ENCODE assay signal across 8 mouse cellular contexts in genomic region chr8:107150057-107150403, GRCm38 (mm10). TPM values are rescaled to one million over a fixed set of nuclear protein-coding genes. Genes with fewer than 3 reads are reported as not detected.
DNase-seq lines count a peak whose midpoint lies in the region; ATAC-seq and TF ChIP-seq lines count a peak whose summit lies in the region.

No protein-coding gene starts in this region.

- H3K36me3 ChIP-seq in E14TG2a.4 (ENCODE audit: insufficient read depth, low read length): peaks cover 25% of the 10 kb centered on the region
- H3K36me3 ChIP-seq in forebrain, embryonic 16.5 days (ENCODE audit: control insufficient read depth, insufficient read depth): peaks cover 3% of the 10 kb centered on the region; the same call in 1 of the 2 replicates

- peak overlapping the region; percentile 80 for H3K4me2 ChIP-seq in forebrain, embryonic 16.5 days (ENCODE audit: low read length)

- no peaks in the 10 kb centered on the region for H3K9me3 ChIP-seq in E14TG2a.4 (ENCODE audit: low read length)
- no peaks in the 10 kb centered on the region for H3K9me3 ChIP-seq in forebrain, embryonic 16.5 days (ENCODE audit: control insufficient read depth, low read length)

- peak; percentile 60 for ATAC-seq in forebrain, embryonic 16.5 days
- ATAC-seq in megakaryocyte, adult 5-6 weeks (ENCODE audit: poor library complexity, severe bottlenecking): peak; percentile 23
- ATAC-seq in CD4-positive, CD25-positive, alpha-beta regulatory T cell, adult 4 months: no peak

- 21% methylated on average over 6 of the region's 6 CpGs for WGBS in forebrain, embryonic 16.5 days

- H3K9ac ChIP-seq in forebrain, embryonic 16.5 days (replicated peaks; ENCODE audit: low read depth, low read length): peak overlapping the region; percentile 90

- peak overlapping the region; percentile 83 for H3K4me3 ChIP-seq in gastrocnemius, adult 2 months
- H3K4me3 ChIP-seq in E14TG2a.4 (replicated peaks; ENCODE audit: low read length): peak overlapping the region; percentile 86
- peak overlapping the region; percentile 96 for H3K4me3 ChIP-seq in forebrain, embryonic 16.5 days (replicated peaks; ENCODE audit: low read length)

- no peak for TF ChIP-seq CTCF in gastrocnemius, adult 2 months (IDR thresholded peaks at IDR 0.05)
- TF ChIP-seq CTCF in E14TG2a.4 (conservative IDR thresholded peaks at IDR 0.05; ENCODE audit: low read length): no peak

- intact Hi-C loops in gastrocnemius, adult 2 months (cut with DNase I): no loop called here
- intact Hi-C loops in gastrocnemius, postnatal 36 days (cut with DNase I): no loop called here

- no peak for DNase-seq in gastrocnemius, adult 2 months
- no peak for DNase-seq in gastrocnemius, postnatal 36 days
- no peak for DNase-seq in cerebellum, adult 9-10 months
- no peak for DNase-seq in spleen, adult 12 weeks (ENCODE audit: low spot score)

- H3K27ac ChIP-seq in gastrocnemius, adult 2 months: peak overlapping the region; percentile 97
- H3K27ac ChIP-seq in forebrain, embryonic 16.5 days (ENCODE audit: low read length): peak overlapping the region; percentile 71

- H3K4me1 ChIP-seq in E14TG2a.4 (replicated peaks; ENCODE audit: low read depth, low read length): peaks cover 30% of the 10 kb centered on the region
- H3K4me1 ChIP-seq in forebrain, embryonic 16.5 days (replicated peaks; ENCODE audit: control insufficient read depth, insufficient read depth, low read length): peaks cover 13% of the 10 kb centered on the region

- peaks cover 4% of the 10 kb centered on the region; the same call in 1 of the 2 replicates for H3K27me3 ChIP-seq in E14TG2a.4 (ENCODE audit: insufficient read depth, low read length)
- H3K27me3 ChIP-seq in forebrain, embryonic 16.5 days (replicated peaks; ENCODE audit: control insufficient read depth, insufficient read depth, low read length): no peaks in the 10 kb centered on the region

RNA-seq across cellular contexts. Expression of gene Cyb5b, which starts 0.4 kb away (rescaled TPM):
- 10 to 100 TPM; 33.2 to 36.3 TPM for total RNA-seq in gastrocnemius, adult 2 months (2021)
- total RNA-seq in gastrocnemius, postnatal 36 days (2021): 10 to 100 TPM; 29.6 to 30.8 TPM
- polyA plus RNA-seq in forebrain, embryonic 16.5 days (2015; fragmentation: Nextera tagmentation; extraction: Ambion mirVana): 114 and 122 TPM in 2 replicates
- total RNA-seq in megakaryocyte, adult 5-6 weeks (2015): 41.8 and 43.9 TPM in 2 replicates
- 43.9 and 46.7 TPM in 2 replicates for total RNA-seq in megakaryocyte, adult 5-6 weeks (2017)
- polyA plus RNA-seq in CD4-positive, CD25-positive, alpha-beta regulatory T cell, adult 4 months (2017; shearing (Covaris generic)): 10 to 100 TPM; 33.9 to 42.3 TPM

RNA-seq across cellular contexts. Expression of gene Terf2, which starts 53.7 kb away (rescaled TPM):
- 10 to 100 TPM; 14.7 to 15.1 TPM for total RNA-seq in gastrocnemius, adult 2 months (2021)
- 10 to 100 TPM in 1 of 2 experiments, 1 to 10 TPM in 1; 8.6 to 11.4 TPM for total RNA-seq in gastrocnemius, postnatal 36 days (2021)
- polyA plus RNA-seq in forebrain, embryonic 16.5 days (2015; fragmentation: Nextera tagmentation; extraction: Ambion mirVana): 21.9 and 22.1 TPM in 2 replicates
- 22.6 and 26.6 TPM in 2 replicates for total RNA-seq in megakaryocyte, adult 5-6 weeks (2015)
- 18.5 and 19.0 TPM in 2 replicates for total RNA-seq in megakaryocyte, adult 5-6 weeks (2017)
- polyA plus RNA-seq in CD4-positive, CD25-positive, alpha-beta regulatory T cell, adult 4 months (2017; shearing (Covaris generic)): 10 to 100 TPM; 11.8 to 14.6 TPM
